Mouse (Mus musculus) cerebellum, adult 11 months (tissue): ENCODE measurements around the gene Gm20388.
A peak's percentile ranks its signal among the peaks of the same experiment; 100 is the strongest.

Source experiments
- DNase-seq: peaks from one replicate; pipeline ENCODE4 v3.0.0; 2022

The Gm20388 gene

DNA sequence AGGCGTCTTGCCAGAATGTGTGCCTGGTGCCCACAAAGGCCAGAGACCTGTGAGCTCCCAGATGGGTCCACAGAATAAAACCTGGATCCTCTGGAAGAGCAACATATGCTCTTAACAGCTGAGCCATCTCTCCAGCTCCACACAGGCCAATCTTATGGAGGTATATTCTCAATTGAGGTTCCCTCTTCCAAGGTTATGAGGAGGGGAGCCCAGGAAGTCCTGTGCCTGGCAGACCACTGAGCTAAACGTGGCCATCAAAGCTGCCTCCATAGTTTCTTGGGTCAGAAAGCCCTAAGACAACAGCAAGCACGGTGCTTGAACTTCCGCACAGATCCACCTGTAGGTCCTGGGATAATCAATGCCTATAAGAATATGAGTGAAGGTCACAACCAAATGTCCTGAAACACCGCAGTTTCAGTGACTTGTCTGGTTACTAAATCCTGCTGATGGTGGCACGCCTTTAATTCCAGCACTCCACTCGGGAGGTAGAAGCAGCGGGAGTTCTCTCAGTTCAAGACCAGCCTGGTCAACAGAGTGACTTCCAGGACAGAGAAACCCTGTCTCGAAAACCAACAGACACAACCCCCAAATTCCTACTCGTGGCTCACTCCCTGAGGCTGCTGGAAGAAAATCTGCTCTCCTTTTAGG is 1917.9 kb downstream of the Gm20388 start:
- no peak for DNase-seq

DNA sequence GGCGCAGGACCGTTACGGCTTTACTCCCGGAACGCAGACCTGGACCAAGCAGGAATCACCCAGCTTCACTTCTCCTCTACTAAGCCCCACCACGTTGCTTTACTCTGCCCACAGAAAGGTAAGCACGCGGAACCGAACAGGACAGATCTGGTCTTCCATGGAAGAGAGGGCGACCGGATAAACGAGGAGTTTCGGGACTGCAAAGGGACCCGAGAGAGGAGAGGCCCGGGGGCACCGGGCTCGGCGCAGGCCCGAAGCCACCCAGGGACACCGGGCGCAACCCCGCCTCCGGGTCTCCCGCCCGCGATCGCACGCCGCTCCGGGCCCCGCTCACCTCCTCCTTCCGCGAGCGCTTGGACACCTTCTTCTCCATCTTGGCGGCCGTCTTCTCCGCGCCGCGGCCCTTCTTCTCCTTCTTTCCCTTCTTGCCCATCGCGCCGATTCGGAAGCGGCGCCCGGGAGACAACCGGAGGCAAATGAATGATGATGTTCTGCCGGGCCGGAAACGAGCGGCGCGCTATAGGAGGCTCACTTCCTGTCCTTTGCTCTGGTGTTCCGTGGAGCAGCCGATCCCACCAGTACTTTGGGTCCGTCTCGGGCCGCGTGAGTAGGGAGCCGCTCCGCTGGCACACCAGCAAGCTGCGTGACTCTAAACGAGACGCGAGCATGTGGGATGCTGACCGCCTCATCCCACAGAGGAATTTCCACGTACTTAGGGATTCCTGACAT is 1918.6 kb downstream of the Gm20388 start, which contains the start of gene Klhdc4:
TSS of gene Klhdc4 (minus strand) at position 522 of the 729 bp plus-strand sequence.
- peak; percentile 86 for DNase-seq

DNA sequence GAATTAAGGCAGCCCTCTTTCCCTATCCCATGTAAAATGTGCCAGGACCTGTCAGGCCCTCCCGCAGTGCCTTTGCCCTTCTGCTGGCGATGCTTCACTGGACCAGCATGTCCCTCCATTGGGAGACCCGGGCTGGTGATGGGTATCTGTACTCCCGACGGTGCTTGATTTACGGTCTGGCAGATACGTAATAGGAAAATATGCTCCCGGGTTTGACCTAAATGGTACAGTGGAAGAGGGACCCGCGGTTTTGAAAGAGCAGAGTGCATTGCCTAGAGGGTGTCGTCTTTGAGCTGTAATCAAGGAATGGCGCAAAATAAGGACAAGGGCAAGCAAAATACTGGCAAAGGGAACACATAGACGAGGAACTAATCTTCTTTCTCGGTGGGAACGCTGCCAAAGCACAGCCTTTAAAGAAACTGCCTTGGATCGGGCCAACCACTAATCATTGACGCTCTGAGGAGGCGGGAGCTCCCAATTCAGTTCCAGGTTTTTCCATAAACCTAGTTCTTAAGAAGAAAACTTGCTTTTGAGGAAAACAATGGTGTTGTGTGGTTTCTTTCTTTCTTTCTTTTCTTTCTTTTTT is 1919.2 kb downstream of the Gm20388 start:
- no peak for DNase-seq

DNA sequence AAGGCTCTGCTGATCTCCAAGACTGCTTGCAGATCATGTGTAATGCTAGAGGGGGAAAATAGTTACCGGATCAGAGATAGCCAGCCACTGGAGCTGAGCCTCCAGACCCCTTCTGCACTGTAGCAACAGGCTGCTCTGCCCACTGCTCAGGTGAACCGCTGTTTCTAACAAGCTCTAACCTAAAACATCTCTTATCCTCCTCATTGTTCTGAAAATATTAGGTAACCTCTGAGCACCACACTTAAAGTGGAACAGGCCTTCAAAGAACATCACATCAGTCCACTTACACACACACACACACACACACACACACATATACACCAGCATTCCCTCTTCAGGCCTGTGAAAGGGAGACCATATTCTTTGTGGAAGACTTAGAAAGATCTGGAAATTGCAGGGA is 1921.4 kb downstream of the Gm20388 start:
- no peak for DNase-seq

DNA sequence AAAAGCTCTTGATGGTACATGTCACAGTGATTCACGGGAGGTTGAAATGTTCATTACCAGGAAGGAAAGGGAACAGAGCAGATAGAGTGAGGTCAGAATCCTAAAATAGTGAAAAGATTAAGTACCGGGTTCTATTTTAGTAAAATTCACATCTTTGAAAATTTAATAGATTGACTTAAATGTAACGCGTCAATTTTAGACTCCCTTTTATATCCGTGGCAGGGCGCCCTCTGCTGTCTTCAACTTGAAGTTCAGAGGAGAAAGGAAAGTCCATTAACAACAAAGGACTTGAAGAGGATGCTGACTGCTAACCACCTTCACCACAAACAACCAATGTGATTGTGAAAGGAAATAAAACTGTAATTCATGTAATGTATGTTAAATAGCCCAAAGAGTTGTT is 1921.9 kb downstream of the Gm20388 start:
- DNase-seq, result peak; percentile 73

DNA sequence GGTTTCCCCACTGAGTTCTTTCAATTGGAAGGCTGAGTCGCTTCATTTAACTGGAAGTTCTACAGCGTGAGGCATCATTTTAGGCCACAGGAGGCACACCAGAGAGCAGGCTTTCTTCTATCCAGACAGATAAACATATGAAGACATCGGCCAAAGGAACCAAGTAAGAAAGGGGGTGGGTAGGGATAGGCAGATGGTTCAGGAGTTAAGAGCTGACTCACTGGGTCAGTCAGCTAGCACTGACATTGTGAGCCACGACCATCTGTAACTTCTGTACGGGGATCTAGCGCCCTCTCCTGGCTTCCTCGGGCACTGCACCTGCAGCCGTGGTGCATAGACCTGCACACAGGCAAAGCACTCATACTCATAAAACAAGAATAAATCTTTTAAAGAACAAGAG is 1930.6 kb downstream of the Gm20388 start:
- peak; percentile 83 for DNase-seq

DNA sequence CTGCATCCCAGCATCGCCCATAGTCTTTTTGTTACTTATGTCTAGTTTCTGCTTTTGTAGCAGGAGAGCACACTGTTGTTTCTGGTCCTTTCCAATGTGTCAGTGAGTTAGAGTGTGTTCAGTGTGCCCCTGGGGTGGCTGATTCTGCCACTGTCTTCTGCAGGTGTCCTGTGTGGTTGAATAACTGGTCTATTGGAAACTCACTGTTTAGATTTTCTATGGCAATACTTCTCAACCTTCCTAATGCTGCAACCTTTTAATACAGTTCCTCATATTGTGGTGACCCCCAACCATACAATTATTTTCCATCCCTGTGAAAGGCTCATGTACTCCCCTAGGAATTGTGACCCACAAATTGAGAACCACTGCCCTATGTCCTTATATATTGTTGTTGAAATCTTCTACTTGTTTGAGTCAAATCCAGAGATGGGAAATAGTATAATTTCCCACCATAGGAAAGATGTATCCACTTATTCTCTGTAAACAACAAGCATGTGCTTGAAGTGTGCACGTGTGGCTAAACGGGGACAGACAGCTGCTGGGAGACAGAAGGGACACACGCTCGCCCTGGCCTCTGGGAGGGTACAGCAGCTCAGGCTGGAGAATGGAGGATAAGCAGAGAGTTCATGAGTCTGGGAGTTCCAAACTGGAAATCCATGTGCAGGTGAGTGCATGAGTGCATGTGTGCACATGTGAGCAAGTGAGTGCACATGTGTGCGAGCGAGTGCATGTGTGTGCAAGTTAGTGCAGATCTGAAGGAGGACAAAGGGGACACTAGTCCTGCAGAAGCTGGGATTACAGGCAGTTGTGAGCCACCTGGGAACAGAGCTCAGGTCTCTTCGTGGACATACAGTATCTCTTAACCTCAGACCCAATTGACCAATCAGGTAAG is 1931.7 kb downstream of the Gm20388 start:
- no peak for DNase-seq

DNA sequence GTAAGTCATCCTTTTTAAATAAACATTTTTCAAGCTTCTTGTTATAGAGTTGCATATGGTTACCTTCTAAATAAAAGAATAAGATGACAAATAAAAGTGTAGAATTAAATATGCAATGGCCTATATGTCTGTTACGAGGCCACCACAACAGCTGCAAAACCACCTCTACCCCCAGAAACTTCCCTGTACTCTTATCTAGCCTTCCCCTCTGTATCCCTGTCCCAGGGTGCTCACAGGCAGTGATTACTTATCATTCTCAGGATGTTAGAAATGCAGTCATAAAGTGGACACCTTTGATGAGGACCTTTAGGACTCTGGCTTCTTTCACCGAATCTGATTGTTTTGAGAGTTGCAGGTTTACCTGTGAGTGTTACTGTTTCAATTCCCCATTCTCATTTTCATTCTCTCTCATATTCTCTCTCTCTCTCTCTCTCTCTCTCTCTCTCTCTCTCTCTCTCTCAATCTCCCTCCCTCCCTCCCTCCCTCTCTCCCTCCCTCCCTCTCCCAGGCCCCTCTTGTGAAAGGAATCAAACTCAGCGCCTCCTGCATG is 1932.6 kb downstream of the Gm20388 start:
- no peak for DNase-seq

DNA sequence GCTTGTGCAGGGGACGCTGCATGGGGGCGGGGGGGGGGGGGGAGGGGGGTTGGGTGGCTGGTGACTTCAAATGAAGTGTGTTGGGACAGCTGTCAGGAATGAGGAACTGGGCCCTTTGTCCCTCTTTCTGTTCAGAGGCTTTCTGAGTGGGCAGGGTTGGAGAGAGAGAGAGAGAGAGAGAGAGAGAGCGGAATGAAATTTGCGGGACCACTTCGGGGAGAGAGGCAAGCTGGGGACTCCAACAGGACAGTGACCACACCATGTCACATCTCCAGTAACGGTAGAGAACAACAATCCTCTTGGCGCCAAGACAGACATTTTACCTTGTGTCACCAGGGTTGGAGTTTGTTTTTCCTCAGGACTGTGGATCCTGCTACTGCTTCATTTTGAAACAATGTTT is 1934.1 kb downstream of the Gm20388 start:
- no peak for DNase-seq

DNA sequence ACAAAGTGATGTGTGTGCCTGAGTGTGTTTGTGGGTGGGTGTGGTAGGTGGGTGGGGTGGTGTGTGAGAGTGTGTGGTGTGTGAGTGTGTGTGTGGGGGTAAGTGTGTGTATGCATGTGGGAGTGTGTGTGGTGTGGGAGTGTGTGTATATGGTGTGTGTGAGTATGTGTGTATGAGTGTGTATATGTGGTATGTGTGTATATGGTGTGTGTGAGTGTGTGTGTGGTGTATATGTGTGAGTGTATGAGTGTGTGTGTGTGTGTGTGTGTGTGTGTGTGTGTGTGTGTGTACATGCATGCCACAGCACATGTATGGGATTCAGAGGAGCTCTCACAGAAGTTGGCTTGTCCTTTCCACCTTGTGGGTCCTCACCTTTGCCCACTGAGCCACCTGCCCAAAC is 1936.2 kb downstream of the Gm20388 start:
- no peak for DNase-seq

DNA sequence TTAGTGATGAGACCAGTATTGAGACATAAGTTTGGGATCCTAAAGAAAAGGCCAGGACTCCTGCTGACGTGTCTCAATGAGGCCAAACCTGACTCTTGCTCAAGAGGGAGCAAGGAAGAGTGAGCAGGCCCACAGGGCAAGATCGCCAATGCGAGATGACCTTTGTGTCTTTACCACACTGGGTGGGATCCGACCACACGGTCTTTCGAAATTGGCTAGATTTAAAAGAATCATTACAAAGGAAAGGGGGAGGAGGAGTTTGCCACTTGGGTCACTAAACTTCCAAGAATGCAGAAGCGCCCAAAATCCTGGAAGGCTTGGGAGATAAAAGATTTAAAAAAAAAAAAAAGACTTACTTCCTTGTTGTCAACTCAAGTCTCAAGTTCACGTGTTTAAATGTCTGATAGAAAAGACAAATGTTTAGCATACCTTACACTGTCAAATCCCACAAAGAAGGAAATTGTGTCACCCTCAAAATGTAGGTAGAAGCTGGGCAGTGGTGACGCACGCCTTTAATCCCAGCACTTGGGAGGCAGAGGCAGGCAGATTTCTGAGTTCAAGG is 1936.7 kb downstream of the Gm20388 start:
- no peak for DNase-seq

DNA sequence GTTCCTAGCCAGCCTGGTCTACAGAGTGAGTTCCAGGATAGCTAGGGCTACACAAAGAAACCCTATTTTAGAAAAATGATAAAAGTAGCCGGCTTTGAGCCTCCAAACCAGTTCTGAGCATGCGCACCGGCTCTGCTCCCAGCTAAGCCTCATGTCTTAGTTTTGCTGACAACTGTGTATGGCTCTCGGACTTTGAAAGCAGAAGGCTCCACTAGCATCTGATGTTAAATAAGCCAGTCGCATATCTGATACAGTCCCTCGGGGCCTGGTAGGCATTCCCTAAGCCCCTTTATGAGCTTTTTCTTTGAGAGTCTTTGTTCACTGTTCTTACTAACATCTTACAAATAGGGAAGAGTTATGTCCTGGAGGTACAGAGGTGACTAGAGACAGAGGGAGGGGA is 1937.3 kb downstream of the Gm20388 start:
- no peak for DNase-seq

DNA sequence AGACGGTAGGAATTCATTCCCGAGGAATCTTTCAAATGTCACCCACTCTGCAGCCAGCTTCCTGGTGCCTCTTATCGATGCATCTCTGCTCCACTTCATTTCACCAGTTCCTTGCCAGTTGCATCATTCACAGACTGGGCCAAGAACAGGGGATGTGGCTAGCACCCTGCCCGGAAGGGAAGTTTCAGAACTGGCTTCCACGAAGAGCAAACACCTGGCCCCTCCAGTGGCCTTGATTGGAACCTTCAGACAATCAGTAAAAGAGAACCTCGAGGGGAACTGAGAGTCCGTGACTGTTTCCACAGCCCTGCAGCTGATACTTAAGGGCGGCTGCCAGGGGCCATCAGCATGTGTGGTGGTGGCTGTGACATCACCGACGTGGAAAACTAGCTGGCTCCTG is 1937.9 kb downstream of the Gm20388 start:
- no peak for DNase-seq

DNA sequence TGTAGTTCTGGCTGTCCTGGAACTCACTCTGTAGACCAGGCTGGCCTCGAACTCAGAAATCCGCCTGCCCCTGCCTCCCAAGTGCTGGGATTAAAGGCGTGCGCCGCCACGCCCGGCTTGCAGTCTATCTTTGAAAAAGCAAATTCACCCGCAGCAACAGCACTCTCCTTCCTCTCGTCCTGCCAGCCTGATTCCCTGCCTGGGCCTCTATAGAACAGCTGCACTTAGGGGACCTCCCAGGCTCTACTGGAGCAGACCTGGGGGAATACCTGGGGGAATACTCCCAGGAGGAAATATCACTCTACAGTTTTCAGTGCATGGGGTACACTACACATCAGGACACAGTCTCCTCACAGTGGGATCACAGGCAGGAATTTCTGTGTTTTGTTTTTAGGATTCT is 1938.7 kb downstream of the Gm20388 start:
- DNase-seq, result no peak

DNA sequence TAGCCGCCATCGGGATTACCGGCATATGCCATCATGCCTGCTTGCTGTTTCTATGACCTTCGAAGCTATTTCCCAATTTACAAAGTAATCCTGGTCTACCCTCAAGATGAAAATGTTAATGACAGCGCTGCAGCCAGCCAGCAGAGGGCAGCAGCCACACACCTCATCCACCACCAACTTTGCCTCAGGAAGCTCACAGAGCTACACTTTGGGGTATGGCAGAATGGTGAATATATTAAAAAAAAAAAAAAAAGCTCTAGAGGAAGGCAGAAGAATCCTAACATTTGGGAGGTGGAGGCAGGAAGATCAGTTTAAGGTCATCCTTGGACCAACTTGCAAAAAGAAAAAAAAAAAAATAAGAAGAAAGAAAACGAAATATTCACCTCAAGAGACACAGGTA is 1939.4 kb downstream of the Gm20388 start:
- DNase-seq, result peak; percentile 71

DNA sequence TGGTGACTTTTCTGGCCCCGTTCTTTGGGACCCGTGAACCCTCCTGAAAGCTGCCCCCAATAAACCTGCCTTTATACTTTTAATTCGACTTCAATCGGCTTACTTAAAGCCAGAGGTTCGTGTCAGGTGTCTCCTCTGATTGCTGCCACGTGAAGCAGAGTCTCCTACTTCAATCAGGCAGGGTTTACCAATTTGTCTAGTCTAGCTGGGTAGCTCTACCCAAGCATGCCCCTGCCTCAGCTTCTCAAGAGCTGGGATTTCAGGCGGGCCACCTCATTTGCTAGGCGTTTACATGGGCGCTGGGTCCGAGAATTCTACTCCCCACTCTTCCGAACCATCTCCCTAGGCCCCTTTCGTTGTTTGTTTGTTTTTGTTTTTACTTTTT is 1939.8 kb downstream of the Gm20388 start:
- DNase-seq, result no peak

DNA sequence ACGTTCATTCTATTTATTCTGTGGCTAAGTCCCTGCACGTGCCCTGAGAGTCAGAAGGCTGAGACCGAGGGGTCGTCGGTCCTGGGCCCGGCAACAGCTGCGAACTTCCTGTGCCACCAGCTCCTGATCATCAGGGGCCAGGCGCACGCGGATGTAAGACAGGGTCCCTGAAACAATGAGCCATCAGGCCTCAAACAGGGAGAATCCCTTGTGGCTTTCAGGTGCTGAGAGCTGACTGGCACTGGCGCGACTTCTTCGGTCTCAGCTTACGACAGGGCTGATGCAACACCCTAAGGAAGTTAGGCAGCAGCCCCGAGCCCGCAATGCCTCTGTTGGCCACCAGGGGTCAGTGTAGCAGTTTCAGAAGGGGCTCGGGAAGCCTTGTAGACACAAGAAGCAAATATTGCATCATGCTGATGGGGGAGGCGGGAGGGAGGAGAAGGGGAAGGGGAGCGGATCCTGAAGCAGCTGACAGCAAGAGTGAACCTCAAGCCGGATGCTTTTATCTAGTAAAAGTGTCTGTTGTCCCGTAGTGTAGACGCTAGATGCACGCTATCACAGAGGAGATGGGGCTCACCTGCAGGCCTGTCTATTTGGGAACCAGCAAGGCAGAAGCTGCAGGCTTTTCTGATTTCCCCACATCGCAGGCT is 1940.3 kb downstream of the Gm20388 start:
- DNase-seq, result peak; percentile 95

DNA sequence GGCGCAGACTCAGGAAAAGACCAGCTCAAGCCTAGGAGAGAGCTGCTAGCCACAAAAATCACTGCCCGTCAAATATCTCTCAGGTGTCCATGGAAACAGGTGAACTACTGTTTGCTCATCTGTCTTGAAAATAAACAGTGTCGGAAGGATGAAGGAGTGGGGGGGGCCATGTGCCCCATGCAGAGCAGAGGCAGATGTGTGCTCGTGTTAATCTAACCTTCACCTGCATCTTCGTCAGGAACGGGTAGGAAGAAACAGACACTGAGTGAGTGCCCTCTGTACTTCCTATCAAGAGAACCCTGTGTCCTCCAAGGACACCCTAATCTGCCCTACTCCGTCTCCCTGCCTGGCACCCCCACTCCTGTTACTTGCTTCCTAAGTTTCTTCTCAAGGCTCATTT is 1941.1 kb downstream of the Gm20388 start:
- no peak for DNase-seq

DNA sequence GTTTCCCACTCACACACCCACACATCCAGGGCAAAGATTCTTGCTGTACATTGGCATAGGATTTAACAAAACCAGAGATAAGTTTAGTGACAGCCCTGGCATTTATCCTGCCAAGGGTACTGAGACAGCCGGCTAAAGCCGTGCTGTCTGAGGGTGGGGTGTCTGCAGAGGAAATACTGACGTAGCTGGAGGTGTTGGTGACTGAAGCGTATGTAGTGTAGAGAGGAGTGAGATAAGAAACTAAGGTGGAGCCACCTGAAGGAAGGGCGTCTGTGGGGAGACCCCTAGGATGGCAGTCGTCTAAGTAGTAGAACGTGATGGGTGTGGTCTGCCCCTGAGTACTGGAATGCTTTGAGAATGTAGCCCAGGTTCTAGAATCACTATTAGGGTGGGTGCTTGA is 1941.8 kb downstream of the Gm20388 start:
- no peak for DNase-seq

DNA sequence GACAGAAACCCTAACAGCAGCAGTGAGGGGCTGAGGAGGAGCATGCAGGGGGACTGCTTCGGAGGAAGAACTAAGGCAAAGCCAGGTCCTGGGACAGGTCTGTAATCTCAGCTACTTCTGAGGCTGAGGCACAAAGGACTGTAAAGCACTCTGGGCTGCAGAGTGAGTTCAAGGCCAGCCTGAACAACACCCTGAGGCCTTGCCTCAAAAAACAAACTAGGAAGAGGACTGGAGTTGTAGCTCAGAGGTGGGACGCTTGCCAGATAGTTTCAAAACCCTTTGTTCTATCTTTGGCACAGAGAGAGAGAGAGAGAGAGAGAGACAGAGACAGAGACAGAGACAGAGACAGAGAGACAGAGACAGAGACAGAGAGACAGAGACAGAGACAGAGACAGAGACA is 1942.9 kb downstream of the Gm20388 start:
- no peak for DNase-seq

DNA sequence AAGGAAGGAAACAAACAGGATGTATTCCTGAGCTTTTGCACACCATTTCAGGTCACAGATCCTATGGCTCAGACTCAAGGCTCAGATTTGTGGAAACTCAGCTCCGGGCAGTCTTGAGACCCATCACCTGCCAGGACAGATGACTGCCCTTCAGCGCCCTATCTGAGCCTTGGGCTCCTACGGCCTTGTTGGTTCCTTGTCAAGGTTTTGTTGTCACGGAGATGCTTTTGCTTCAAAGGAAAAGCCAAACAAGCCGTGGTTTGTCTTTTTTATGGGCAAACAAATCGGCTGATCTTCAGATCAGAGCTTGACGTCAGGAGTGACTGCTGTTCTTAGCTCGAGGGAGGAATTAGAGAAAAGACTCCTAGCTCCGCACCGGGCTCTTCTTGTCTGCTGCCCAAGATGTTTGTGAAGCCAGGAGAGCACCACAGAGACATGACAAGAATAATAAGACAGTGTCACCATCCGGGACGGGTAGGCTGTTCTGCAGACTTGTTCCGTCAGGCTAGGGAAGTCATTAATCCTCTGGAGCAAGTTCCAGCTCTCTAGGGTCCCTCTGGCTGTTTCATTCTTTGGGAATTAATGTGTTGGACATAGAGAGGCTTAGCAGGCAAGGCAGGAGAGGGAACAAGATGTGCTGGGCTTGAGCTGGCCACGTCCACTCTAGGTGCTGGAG is 1945.6 kb downstream of the Gm20388 start:
- no peak for DNase-seq

DNA sequence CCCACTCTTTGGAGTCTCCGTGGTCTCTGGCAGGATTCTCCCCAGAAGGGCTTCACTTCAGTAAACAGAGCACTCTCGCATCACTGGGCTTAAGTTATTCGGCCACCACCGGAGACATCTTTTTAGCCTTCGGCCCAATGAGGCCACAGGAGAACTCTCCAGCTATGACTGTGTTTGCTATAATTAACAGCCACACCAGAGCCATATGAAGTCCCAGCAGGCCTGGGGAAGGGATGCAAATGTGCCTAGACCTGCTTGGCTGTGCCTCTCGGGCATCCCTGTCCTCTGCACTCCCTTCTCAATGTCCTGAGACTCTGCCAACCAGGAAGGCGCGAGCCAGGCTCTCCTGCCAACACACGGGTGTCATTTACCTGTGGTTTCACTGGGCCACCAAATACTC is 1946.7 kb downstream of the Gm20388 start:
- DNase-seq, result peak; percentile 90
